Mouse (Mus musculus): ENCODE measurements around the gene Sox21. TPM values are rescaled to one million over a fixed set of nuclear protein-coding genes. Genes with fewer than 3 reads are reported as not detected.

The Sox21 gene
- 3.2 TPM for polyA plus RNA-seq (2014; fragmentation: Illumina TruSeq; extraction: RNeasy Lipid Tissue Mini Kit (QIAGEN cat#74804); ENCODE audit: low read depth, low replicate concordance)

GRCm38 (mm10) chr14:118236886-118237289, at the start of gene Sox21:
Sox21 (minus strand) TSS chr14:118237030.

GRCm38 (mm10) chr14:118266660-118267059, 29.8 kb upstream of the Sox21 start, which contains the start of gene Gm9376:
Gm9376 (plus strand) TSS chr14:118266960.

Other genes with a start within 250 kb of the Sox21 start
- 0.60 TPM for gene Dct, start 184.8 kb downstream of the Sox21 start, polyA plus RNA-seq (2014; fragmentation: Illumina TruSeq; extraction: RNeasy Lipid Tissue Mini Kit (QIAGEN cat#74804); ENCODE audit: low read depth, low replicate concordance)
- gene Tgds, start 104.3 kb downstream of the Sox21 start, polyA plus RNA-seq (2014; fragmentation: Illumina TruSeq; extraction: RNeasy Lipid Tissue Mini Kit (QIAGEN cat#74804); ENCODE audit: low read depth, low replicate concordance), result 28.0 TPM
- gene Gpr180, start 99.9 kb downstream of the Sox21 start, polyA plus RNA-seq (2014; fragmentation: Illumina TruSeq; extraction: RNeasy Lipid Tissue Mini Kit (QIAGEN cat#74804); ENCODE audit: low read depth, low replicate concordance), result 4.9 TPM
- not detected for gene Gm9376, start 29.9 kb upstream of the Sox21 start, polyA plus RNA-seq (2014; fragmentation: Illumina TruSeq; extraction: RNeasy Lipid Tissue Mini Kit (QIAGEN cat#74804); ENCODE audit: low read depth, low replicate concordance)

Measured in sigmoid colon, adult 10 weeks (tissue).